Mouse (Mus musculus): ENCODE measurements around the gene Zscan22.
"Not testable (repeated sequence)": the region's sequence is repeated elsewhere in the genome, so short reads cannot be mapped to it uniquely, and the experiment has no call there.

GRCm38 (mm10) chr7:12937254-12937803, 39.7 kb downstream of the Zscan22 start:
- not testable (repeated sequence) for TF ChIP-seq CTCF, EP300 (IDR thresholded peaks at IDR 0.05; ENCODE audit: low read depth)

All from liver, embryonic 14.5 days (tissue).